Mouse (Mus musculus) embryonic facial prominence, embryonic 12.5 days (tissue): ENCODE measurements around the gene Ddx55. TPM values are rescaled to one million over a fixed set of nuclear protein-coding genes. Genes with fewer than 3 reads are reported as not detected.

Experiments
- ATAC-seq: fragments of 200-750 bp; cut with Nextera tagmentation; 2 replicates; pipeline ENCODE4 v1.8.0; 2017; ENCODE audit not compliant: insufficient number of reproducible peaks, insufficient read depth, low FRiP score, low TSS enrichment
- H3K27ac ChIP-seq: fragments of 300-500 bp; sonication (generic); 2 replicates; pipeline ENCODE4 v1.5.1; 2016; ENCODE audit warnings: mild to moderate bottlenecking
- H3K27me3 ChIP-seq: fragments of 300-500 bp; sonication (generic); 2 replicates; pipeline ENCODE4 v1.6.1; 2016; ENCODE audit warnings: mild to moderate bottlenecking, moderate library complexity
- H3K36me3 ChIP-seq: fragments of 300-500 bp; sonication (generic); 2 replicates; pipeline ENCODE4 v1.6.1; 2016; ENCODE audit warnings: mild to moderate bottlenecking
- H3K4me1 ChIP-seq: fragments of 300-500 bp; sonication (generic); 2 replicates; pipeline ENCODE4 v1.6.1; 2016
- H3K4me2 ChIP-seq: fragments of 300-500 bp; sonication (generic); replicated peaks from 2 replicates; pipeline ENCODE4 v1.6.1; 2016; ENCODE audit warnings: mild to moderate bottlenecking, moderate library complexity
- H3K4me3 ChIP-seq: fragments of 300-500 bp; sonication (generic); 2 replicates; pipeline ENCODE4 v1.5.1; 2016; ENCODE audit warnings: mild to moderate bottlenecking
- H3K9ac ChIP-seq: fragments of 300-500 bp; sonication (generic); 2 replicates; pipeline ENCODE4 v1.6.1; 2016; ENCODE audit warnings: mild to moderate bottlenecking, moderate library complexity
- H3K9me3 ChIP-seq: fragments of 300-500 bp; sonication (generic); 2 replicates; pipeline ENCODE4 v1.6.1; 2016; ENCODE audit warnings: mild to moderate bottlenecking, moderate library complexity
- WGBS: fragments of 180-500 bp; shearing (Covaris S2); methylation state at CpG from one replicate; pipeline ENCODE4 v1.1.7; 2016; 5-methylcytosine and 5-hydroxymethylcytosine counted together
- polyA plus RNA-seq: library from polyadenylated mRNA; unstranded; fragments of >200 nt; fragmentation: Nextera tagmentation; extraction: Ambion mirVana; gene quantifications from 2 replicates; pipeline ENCODE4 v1.2.1, GENCODE M21; 2016

Ddx55 gene
- polyA plus RNA-seq, 1 experiment from 2014 or later: 17.4 TPM

GRCm38 (mm10) chr5:124524943-124525342 is 27.7 kb upstream of the Ddx55 start:
- peaks cover 34% of the 10 kb centered on the region for H3K36me3 ChIP-seq
- H3K9me3 ChIP-seq: no peaks in the 10 kb centered on the region
- H3K9ac ChIP-seq: no peak overlapping the region
- peaks cover 20% of the 10 kb centered on the region for H3K4me1 ChIP-seq
- H3K27ac ChIP-seq: no peak overlapping the region
- 93% methylated on average over 5 of the region's 5 CpGs for WGBS
- H3K4me2 ChIP-seq: no peak overlapping the region
- no peak overlapping the region for H3K4me3 ChIP-seq
- no peak for ATAC-seq
- H3K27me3 ChIP-seq: no peaks in the 10 kb centered on the region

GRCm38 (mm10) chr5:124528351-124528750 is 24.3 kb upstream of the Ddx55 start:
- 83% methylated on average over 4 of the region's 4 CpGs for WGBS
- peak overlapping the region; percentile 81; the same call in 1 of the 2 replicates for H3K4me3 ChIP-seq
- peaks cover 36% of the 10 kb centered on the region for H3K4me1 ChIP-seq
- H3K36me3 ChIP-seq: peaks cover 22% of the 10 kb centered on the region
- H3K4me2 ChIP-seq: peak overlapping the region; percentile 77
- no peak for ATAC-seq
- no peak overlapping the region; the same call in 1 of the 2 replicates for H3K27ac ChIP-seq
- no peaks in the 10 kb centered on the region for H3K9me3 ChIP-seq
- peak overlapping the region; percentile 79; the same call in 1 of the 2 replicates for H3K9ac ChIP-seq
- H3K27me3 ChIP-seq: no peaks in the 10 kb centered on the region

GRCm38 (mm10) chr5:124528791-124529190 is 23.9 kb upstream of the Ddx55 start:
- 41% methylated on average over 9 of the region's 9 CpGs for WGBS
- peak overlapping the region; percentile 66; the same call in 1 of the 2 replicates for H3K27ac ChIP-seq
- no peaks in the 10 kb centered on the region for H3K27me3 ChIP-seq

GRCm38 (mm10) chr5:124529191-124529651 is 23.4 kb upstream of the Ddx55 start:
- Histone ChIP-seq H3K4me2 (peak overlapping the region; percentile 77), H3K4me3 (peak overlapping the region; percentile 81), H3K36me3 (peaks cover 17% of the 10 kb centered on the region), H3K27me3 (no peaks in the 10 kb centered on the region), H3K9me3 (no peaks in the 10 kb centered on the region), H3K27ac (peak overlapping the region; percentile 66; the same call in 1 of the 2 replicates), H3K9ac (peak overlapping the region; percentile 79), H3K4me1 (peaks cover 36% of the 10 kb centered on the region)
- no peak for ATAC-seq
- WGBS: 14% methylated on average over 8 of the region's 8 CpGs

More at GRCm38 (mm10) chr5:124528791-124529190, 23.9 kb upstream of the Ddx55 start:
- ATAC-seq: no peak
- peak overlapping the region; percentile 79; the same call in 1 of the 2 replicates for H3K9ac ChIP-seq
- peak overlapping the region; percentile 77 for H3K4me2 ChIP-seq
- peaks cover 18% of the 10 kb centered on the region for H3K36me3 ChIP-seq
- H3K9me3 ChIP-seq: no peaks in the 10 kb centered on the region
- peak overlapping the region; percentile 81 for H3K4me3 ChIP-seq
- H3K4me1 ChIP-seq: peaks cover 36% of the 10 kb centered on the region

- 43% methylated on average over 8 of the region's 8 CpGs for WGBS
- H3K27me3 ChIP-seq: no peaks in the 10 kb centered on the region
- no peak for ATAC-seq
- H3K4me1 ChIP-seq: peaks cover 36% of the 10 kb centered on the region
- H3K4me3 ChIP-seq: peak overlapping the region; percentile 81
- H3K36me3 ChIP-seq: peaks cover 12% of the 10 kb centered on the region; the same call in 1 of the 2 replicates
- 0 out of 2 replicates have a peak overlapping the region, but pooled peaks have one; percentile 66 for H3K27ac ChIP-seq
- H3K9ac ChIP-seq: peak overlapping the region; percentile 79
- peak overlapping the region; percentile 77 for H3K4me2 ChIP-seq
- H3K9me3 ChIP-seq: no peaks in the 10 kb centered on the region
Measured at GRCm38 (mm10) chr5:124529697-124530096, 23.0 kb upstream of the Ddx55 start.

GRCm38 (mm10) chr5:124530655-124531582 is 21.7 kb upstream of the Ddx55 start, which contains the start of gene Rilpl1:
Gene Rilpl1 (minus strand): TSS chr5:124531391.
- no peaks in the 10 kb centered on the region; the same call in 1 of the 2 replicates for H3K27me3 ChIP-seq
- ATAC-seq: peak; percentile 88
- peak within 1 kb of the TSS; percentile 81 for H3K4me3 ChIP-seq
- no peaks in the 10 kb centered on the region for H3K9me3 ChIP-seq
- under 1% methylated on average over 93 of the region's 96 CpGs for WGBS
- peaks cover 36% of the 10 kb centered on the region for H3K4me1 ChIP-seq
- peaks cover 5% of the 10 kb centered on the region; the same call in 1 of the 2 replicates for H3K36me3 ChIP-seq
- H3K4me2 ChIP-seq: peak within 1 kb of the TSS; percentile 77
- H3K27ac ChIP-seq: peak within 1 kb of the TSS; percentile 87
- peak within 1 kb of the TSS; percentile 79 for H3K9ac ChIP-seq

GRCm38 (mm10) chr5:124531583-124531930 is 21.1 kb upstream of the Ddx55 start:
- peak overlapping the region; percentile 81 for H3K4me3 ChIP-seq
- H3K36me3 ChIP-seq: no peaks in the 10 kb centered on the region
- WGBS: 13% methylated on average over 14 of the region's 14 CpGs
- ATAC-seq: no peak
- H3K9ac ChIP-seq: peak overlapping the region; percentile 79
- H3K9me3 ChIP-seq: no peaks in the 10 kb centered on the region
- peaks cover 36% of the 10 kb centered on the region for H3K4me1 ChIP-seq
- no peaks in the 10 kb centered on the region; the same call in 1 of the 2 replicates for H3K27me3 ChIP-seq
- peak overlapping the region; percentile 77 for H3K4me2 ChIP-seq
- peak overlapping the region; percentile 87 for H3K27ac ChIP-seq

GRCm38 (mm10) chr5:124532451-124532850 is 20.2 kb upstream of the Ddx55 start:
- no peak for ATAC-seq
- Histone ChIP-seq H3K27me3 (no peaks in the 10 kb centered on the region; the same call in 1 of the 2 replicates), H3K36me3 (no peaks in the 10 kb centered on the region), H3K9ac (no peak overlapping the region), H3K9me3 (no peaks in the 10 kb centered on the region), H3K4me1 (peaks cover 36% of the 10 kb centered on the region), H3K4me2 (0 out of 2 replicates have a peak overlapping the region, but pooled peaks have one; percentile 17), H3K27ac (peak overlapping the region; percentile 36; the same call in 1 of the 2 replicates), H3K4me3 (no peak overlapping the region)
- 25% methylated on average over 7 of the region's 7 CpGs for WGBS

GRCm38 (mm10) chr5:124535016-124535415 is 17.6 kb upstream of the Ddx55 start:
- Histone ChIP-seq H3K4me1 (peaks cover 16% of the 10 kb centered on the region), H3K27ac (no peak overlapping the region), H3K9ac (no peak overlapping the region), H3K36me3 (no peaks in the 10 kb centered on the region), H3K4me2 (no peak overlapping the region), H3K9me3 (no peaks in the 10 kb centered on the region), H3K27me3 (no peaks in the 10 kb centered on the region; the same call in 1 of the 2 replicates), H3K4me3 (no peak overlapping the region)
- WGBS: 67% methylated on average over 5 of the region's 5 CpGs
- no peak for ATAC-seq

- peak overlapping the region; percentile 15; the same call in 1 of the 2 replicates for H3K4me3 ChIP-seq
- no peaks in the 10 kb centered on the region for H3K9me3 ChIP-seq
- ATAC-seq: no peak
- H3K4me1 ChIP-seq: peaks cover 9% of the 10 kb centered on the region
- no peaks in the 10 kb centered on the region; the same call in 1 of the 2 replicates for H3K27me3 ChIP-seq
- peak overlapping the region; percentile 4; the same call in 1 of the 2 replicates for H3K9ac ChIP-seq
- no peak overlapping the region for H3K27ac ChIP-seq
- 4% methylated on average over 17 of the region's 17 CpGs for WGBS
- H3K4me2 ChIP-seq: peak overlapping the region; percentile 46
- H3K36me3 ChIP-seq: no peaks in the 10 kb centered on the region
Measured at GRCm38 (mm10) chr5:124536776-124537175, 15.9 kb upstream of the Ddx55 start.
